Mouse (Mus musculus): ENCODE data around the gene Oip5.
"Not testable (repeated sequence)": the region's sequence is repeated elsewhere in the genome, so short reads cannot be mapped to it uniquely, and the experiment has no call there.

Gene Oip5

DNA sequence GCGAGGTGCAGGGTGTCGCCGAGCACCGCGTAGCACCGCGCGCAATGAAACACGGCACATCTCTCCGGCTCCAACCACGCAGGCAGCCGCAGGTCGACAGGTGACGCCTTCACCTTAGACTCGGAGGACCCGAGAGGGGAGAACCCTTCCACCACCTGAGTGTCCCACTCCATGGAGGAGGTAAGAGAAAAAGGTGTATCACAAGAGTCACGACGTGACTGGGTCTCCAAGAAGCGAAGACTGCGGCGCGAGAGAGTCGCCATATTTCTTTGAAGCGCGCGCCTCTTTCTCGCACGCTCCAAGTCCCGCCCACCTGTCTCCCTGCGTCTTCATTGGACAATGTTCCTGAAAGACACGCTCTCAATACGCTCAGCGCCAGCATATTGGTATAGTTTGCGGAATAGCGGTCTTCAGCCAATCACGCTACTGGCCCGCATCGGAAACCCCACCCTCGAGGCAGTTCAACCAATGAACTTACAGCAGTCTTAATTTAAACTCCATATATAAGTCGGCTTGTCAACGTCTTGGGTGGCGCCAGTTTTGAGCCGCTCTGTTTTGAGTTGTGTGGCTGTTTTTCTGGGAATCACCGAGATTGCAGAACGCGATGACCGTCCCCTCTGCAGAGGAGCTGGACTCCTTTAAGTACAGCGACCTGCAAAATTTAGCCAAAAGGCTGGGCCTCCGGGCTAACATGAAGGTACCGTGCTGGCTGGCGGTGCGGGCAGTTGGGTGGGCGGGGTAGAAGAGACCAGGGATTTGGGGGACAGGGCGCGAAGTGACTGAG, at the start of gene Oip5, which contains the start of gene Nusap1:
Gene Oip5, minus strand, starts transcription at position 271 of the 784 bp plus-strand sequence.
Gene Nusap1, plus strand, starts transcription at position 100 of the 784 bp plus-strand sequence.
- peak; percentile 85 to 93 for DNase-seq (ENCODE audit: low read depth in 1 of 2, low spot score in 2 of 2)

DNA sequence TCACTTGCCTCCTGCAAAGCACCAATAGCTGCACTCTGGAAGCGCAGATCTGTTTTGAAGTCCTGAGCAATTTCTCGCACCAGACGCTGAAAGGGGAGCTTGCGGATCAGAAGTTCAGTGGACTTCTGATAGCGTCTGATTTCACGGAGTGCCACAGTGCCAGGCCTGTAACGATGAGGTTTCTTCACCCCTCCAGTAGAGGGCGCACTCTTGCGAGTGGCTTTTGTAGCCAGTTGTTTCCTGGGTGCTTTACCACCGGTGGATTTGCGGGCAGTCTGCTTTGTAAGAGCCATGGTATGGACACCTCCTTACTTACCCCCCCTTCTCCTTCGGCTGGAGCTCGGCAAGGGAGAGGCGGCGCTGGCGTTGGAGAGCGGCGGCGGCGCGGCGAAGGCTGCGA, 47.5 kb upstream of the Oip5 start:
- not testable (repeated sequence) for DNase-seq (ENCODE audit: low read depth in 1 of 2, low spot score in 2 of 2)

DNA sequence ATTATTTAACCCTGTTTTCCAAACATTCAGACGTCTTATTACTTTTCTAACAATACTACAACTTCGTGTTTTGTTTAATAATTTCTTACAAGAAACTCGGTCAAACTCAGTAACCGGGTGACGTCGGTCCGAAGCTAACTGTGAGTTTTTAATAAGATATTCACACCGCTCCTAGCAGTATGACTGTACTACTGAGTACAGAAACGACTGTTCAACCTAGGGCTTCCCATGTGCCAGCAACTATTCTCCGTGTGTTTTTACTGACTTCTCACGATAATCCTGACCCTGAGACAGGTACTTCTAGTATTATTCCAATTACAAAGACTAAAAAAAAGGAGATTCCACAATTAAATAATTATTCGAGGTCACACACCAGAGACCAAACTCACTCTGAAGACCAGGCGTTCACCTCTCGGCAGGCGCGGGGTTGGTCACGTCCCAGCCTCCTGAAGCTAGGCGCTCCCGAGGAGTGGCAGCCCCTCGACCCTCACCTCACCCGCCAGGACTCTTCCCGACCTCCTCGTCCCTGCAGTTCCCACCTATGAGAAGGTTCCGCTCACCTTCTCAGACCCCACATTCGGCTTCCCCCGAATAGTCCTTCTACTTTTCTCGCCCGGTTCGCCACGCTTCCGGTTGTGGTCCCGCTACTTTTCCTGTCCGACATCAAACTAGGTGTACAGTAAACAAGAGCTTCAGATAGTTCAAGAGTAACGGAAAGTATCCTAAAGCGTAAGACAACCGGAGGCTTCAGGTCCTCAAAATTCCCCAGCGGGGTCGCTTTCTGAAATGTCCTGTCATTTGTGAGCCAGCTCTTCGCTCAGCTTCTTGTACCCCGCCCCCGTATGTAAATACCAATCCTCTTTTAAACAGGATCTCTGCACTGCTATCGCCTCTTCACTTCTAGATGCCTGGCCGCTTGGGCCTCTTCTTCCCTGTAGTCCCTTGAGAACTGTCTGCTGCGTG, 44.2 kb upstream of the Oip5 start, which contains the start of gene Ndufaf1:
Gene Ndufaf1, minus strand, starts transcription at position 608 of the 963 bp plus-strand sequence.
- DNase-seq (ENCODE audit: low read depth in 1 of 2, low spot score in 2 of 2): peak; percentile 35 to 44

DNA sequence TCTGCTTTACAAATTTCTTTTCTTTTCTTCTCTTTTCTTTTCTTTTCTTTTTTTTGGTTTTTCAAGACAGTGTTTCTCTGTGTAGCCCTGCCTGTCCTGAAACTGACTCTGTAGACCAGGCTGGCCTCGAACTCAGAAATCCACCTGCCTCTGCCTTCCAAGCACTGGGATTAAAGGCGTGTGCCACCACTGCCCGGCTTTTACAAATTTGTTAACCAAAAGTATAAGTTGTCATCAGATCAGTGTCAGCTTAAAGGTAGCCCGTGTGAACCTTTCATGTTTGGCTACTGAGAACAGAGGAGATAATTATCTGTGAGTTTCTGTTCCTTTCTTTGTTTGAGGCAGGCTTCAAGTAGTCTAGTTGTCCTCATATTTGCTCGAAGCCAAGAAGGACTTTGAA, 26.0 kb upstream of the Oip5 start:
- no peak for DNase-seq (ENCODE audit: low read depth in 1 of 2, low spot score in 2 of 2)

DNA sequence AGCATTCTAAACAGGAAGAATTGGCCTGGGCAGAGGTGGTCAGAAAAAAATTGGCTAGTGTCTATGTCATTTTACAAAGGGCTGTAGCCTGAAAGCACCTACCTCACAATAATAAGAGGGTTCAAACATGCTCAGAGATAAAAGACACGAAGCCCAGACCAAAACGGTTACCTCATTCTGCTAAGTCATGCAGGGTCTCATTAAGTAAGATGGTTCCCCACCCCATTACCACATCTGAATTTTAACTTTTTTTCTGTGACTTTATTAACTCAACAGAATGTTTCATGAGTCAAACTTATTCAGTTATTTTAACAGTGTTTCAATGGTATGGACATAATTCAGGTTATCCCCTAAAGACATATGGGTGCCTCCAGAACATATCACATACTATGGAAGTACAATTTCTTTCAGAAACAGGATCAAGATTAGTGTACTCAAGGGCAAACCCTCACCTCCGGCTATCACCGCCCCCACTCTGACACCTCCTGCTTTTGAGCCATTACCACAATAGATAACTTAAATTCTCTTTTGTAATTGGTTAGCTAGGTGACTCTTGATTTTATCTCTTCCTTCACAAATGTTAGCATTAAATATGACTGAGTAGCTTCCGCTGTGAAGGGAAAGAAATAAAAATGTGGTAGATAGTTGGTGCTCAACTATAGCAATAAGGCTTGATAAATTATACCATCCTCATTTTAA, 23.1 kb upstream of the Oip5 start:
- no peak for DNase-seq (ENCODE audit: low read depth in 1 of 2, low spot score in 2 of 2)

DNA sequence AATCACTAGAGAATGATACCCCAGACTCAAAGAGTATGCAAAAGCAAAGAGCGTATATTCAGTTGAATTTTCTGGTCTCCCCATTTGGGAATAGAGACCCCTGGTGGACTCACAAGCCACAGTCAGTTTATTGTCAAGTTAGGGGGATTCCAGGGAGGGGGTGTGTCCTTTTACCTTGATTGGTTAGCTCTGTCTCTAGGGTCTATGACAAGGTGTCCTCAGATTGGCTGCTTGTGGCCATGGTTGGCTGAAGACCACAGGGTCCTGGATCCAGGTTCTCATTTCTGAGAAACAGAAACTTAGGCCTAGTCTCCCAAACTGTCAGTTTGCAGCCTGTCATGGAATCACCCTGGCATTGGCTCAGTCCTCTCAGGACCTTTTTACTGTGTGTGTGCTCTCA, 18.5 kb upstream of the Oip5 start:
- no peak for DNase-seq (ENCODE audit: low read depth in 1 of 2, low spot score in 2 of 2)

DNA sequence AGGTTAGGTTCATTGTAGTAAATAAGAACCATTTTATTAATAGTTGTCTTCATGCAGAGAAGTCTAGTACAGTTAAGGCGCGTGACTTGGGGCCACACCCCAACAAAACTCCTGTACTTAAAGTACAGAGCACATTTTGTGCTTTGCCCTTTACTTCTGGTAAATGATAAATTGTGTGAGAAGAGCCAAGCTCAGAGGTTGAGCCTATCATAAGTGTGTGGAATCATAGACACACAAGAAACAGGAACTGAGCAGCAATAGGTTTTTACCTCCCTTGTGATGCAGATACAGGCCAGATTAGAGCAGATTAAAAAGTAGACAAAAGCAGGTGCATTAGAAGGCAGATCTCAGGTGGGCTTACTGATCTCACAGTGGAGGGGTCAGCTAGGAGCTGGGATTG, 3.0 kb upstream of the Oip5 start:
- no peak for DNase-seq (ENCODE audit: low read depth in 1 of 2, low spot score in 2 of 2)

DNA sequence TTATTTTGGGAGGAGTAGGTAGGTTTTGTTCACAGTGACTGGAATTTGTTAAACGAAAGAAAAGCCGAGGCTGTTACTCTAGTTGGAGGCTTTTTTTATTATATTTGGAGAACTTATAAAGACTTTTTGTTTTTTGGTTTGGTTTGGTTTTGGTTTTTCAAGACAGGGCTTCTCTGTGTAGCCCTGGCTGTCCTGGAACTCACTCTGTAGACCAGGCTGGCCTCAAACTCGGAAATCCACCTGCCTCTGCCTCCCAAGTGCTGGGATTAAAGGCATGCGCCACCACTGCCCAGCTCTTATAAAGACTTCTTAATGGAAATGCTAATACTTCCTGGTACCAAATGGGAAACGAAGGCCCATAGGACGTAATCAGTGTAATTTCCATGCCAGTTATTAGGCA, 733 bp upstream of the Oip5 start:
- DNase-seq (ENCODE audit: low read depth in 1 of 2, low spot score in 2 of 2): not testable (repeated sequence)

DNA sequence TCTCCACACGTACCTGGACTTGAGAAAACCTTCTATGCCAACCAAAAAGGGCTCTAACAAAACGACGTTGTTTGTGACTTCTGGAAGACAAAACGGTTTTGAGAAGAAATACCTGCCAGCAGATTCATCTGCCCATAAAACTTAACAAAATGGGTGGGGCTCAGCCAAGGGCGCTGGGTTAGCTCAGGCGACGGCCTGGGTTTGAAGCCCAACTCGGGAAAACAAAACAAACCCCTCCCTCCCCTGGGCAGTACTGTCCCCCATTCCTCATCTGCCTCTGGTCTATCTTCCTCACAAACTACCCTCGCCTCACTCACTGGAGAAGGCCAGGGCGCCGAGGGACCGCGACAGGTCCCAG, 449 bp downstream of the Oip5 start:
- DNase-seq (ENCODE audit: low read depth in 1 of 2, low spot score in 2 of 2): no peak

DNA sequence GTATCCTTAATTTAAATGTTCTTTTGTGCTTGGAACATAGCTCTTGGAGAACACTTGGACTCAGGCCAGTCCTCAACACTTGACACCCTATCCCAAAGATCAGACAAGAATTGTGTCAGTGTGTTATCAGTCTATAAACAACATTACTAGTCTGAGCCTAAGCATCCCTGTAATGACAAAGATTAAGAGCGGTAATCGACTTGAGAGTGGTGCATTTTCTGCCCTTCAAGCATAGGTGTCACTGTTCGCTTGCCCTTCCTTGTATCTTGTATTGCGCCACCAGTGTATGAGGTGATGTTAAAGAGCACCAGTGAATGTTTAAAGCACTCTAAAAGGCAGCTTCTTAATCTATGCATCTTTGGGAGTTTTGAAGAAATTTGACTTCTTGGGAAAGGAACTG, 11.2 kb downstream of the Oip5 start:
- no peak for DNase-seq (ENCODE audit: low read depth in 1 of 2, low spot score in 2 of 2)

DNA sequence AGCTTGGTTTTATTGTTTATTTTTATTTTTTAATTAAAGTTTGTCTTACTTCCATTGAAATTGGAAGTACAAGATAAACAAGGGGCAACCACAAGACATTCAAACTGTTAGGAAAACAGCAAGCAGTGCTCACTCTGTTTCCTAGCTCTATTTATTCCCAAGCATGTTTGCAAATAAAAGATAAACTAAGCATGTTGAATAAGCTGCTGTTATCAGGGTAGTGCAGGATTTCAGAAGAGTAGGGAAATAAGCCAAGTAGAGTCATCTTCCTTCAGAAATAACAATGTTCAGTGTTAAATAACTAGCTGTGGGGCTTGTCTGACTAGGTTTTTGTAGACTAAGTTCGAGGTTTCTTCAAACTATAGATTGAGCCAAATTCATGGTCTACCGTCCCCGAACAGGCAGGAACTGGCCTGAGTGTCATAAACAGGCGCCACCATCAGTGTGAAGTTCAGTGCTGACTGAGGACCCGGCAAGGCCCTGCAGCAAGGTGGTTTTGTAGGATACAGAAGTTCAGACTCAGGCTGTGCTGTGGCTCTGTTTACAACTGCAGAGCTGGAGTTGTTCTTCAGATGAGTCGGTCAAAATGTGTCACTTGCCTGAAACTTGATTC, 12.8 kb downstream of the Oip5 start:
- no peak for DNase-seq (ENCODE audit: low read depth in 1 of 2, low spot score in 2 of 2)

DNA sequence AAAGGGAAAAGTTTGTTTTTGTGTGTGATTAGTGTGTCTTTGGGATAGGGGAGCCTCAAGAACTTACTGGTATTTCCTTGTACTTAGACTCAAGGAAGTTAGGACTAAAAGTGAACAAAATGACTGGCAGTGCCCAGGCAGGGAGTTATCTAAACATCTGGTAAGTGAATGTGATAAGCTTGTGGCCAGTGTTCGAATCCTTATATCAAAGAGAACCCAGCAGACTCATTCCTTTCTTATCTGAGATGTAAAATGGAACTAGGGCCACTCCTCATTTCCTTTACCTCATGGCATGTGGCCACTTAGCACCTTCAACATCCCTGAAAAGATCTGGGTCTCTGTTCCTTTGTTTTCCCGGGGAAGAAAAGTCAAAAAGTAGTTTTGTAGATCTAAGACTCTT, 14.4 kb downstream of the Oip5 start:
- no peak for DNase-seq (ENCODE audit: low read depth in 1 of 2, low spot score in 2 of 2)

DNA sequence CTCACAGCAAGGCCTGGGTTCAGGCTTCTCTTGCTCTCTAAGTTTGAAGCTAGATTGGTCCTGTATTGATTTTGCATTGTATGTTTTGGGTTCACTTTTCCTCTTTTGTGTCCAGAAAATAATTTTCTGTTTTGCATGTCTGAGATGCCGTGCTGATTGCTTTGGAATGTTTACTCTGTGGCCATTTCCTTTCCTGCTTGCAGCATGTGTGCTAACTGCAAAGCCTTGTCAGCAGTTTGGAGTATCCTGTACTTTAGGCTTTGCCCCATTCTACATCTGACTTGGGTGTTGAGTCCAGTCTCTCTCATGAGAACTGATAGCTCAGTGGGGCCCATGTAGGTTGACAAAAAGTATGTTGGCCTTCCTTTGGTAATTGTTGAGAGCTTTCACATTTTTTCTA, 15.8 kb downstream of the Oip5 start:
- no peak for DNase-seq (ENCODE audit: low read depth in 1 of 2, low spot score in 2 of 2)

DNA sequence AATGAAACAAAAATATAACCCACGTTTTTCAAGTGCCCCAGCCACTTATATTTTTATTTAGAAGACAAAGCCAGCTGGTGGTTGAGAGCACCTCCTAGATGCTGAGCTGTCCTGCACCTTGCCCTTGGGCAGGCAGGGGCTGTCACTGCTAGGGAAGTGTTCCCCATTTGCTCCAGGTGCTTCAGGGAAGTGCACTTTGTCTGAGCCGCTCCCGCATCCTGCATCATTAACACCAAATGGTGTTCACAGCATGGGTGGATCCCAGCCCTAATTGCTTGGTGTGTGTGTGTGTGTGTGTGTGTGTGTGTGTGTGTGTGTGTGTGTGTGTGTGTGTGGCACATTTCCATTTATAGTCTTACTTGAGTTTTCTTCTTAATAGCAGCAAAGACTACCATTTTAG, 16.7 kb downstream of the Oip5 start:
- not testable (repeated sequence) for DNase-seq (ENCODE audit: low read depth in 1 of 2, low spot score in 2 of 2)

DNA sequence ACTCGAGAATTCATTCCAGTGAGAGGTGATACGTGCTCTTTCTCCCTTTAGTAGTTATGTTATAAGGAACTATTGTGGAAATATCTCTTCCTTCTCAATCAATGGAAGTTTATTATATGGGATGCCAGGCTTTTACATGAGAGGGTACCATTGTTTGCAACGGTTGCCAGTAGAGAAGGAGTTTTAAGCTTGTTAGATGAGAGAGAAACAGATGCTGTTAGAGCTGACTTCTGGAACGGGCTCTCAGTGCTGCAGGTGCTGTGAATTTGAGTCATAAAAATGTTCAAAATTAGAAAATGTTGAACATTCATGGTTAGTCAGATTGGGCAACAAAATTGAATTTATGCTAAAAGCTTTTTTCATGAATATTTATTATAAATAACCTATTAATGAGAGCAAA, 17.2 kb downstream of the Oip5 start:
- no peak for DNase-seq (ENCODE audit: low read depth in 1 of 2, low spot score in 2 of 2)

DNA sequence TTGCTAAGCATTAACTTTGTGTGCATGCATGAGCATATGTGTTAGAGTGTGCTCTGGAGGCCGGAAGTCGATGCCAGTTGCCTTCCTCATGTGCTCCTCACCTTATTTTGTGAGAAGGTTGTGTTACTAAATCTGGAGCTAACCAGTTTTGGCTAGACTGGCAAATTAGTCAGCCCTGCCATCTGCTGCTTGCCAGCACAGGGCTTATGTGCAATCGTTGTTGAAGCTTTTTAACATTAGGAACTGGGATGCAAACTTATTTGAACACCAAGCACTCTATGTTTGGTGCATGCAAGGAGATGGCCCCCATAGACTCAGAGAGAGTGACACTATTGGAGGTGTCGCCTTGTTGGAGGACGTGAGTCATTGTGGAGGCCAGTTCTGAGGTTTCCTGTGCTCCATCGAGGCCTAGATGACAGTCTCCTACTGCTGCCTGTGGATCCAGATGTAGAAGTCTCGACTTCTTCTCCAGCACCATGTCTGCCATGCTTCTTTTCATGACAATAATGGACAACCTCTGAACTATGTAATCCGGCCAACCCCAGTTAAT, 21.4 kb downstream of the Oip5 start:
- DNase-seq (ENCODE audit: low read depth in 1 of 2, low spot score in 2 of 2): no peak

DNA sequence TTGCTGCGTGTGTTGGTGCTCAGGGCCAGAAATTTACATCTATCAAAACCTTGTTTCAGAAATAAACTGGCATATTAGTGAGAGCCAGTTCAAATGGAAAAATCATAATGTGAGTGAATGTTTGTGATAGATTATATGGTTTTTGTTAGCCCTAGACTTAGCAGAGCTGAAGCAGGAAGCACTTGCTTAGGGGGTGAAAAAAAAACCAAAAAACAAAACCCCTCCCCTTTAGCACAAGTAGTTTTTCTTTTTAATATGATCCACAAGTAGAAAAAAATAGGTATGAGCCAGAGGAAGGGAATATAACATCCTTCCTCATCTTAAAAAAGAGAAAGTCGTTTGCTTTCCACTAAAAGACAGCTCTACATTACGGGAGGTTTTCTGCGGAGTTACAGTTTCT, 23.0 kb downstream of the Oip5 start:
- no peak for DNase-seq (ENCODE audit: low read depth in 1 of 2, low spot score in 2 of 2)

DNA sequence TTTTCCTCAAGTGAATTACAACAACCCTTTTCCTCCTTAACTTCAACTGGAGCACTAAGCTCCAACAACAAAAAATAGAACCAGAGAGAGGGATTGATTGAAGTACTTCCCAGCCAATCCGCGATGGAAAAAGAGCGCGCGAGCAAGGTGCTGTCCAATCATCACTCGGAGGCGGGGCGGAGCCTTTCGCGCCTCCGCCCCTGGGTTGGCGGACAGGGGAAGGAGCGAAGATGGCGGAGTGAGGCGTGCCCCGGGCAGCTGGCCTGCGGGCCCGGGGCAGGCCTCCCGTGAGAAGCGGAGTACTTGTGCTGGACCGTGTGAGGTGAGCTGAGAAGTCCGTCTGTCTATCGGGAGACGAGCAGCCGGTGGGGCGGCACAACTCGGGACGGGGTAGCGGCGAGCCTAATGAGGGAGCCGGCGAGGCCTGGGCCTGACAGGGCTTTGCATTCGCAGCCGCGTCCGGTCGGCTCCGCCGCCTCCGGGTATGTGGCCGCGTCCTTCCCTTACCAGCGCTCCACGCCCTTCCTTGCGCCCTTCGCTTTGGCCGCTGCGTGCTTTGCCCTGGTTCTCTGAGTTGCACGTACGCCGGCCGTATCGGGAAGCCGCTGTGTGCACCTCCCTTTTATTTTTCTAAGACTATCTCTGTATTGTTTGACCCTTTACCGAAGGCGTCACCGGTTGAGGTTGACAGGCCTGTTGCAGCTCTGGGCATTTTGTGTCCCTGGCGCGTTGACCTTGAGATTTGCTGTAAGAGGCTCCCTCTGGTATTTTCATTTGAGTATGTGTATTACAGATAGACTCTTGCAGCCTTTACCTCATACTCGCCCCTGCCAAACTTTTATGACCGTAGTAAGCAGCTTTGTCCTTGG, 23.9 kb downstream of the Oip5 start:
- peak; percentile 80 to 87 for DNase-seq (ENCODE audit: low read depth in 1 of 2, low spot score in 2 of 2)

DNA sequence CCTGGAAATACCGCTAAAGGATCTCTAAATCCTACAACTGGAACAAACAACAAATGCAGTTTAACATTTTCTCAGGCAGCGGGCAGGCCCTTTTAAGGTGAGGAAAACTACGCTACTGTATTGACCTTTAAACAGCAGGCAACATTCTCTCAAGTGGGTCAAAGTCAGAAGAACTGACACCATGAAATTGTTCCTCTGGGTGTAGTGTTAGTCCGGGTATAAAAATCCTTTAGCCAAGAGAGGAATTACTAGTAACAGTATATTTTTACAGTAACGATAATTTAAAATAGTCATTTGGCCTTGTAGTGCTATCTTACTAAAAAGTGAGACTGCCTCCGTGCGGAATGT, 24.5 kb downstream of the Oip5 start:
- DNase-seq (ENCODE audit: low read depth in 1 of 2, low spot score in 2 of 2): no peak

DNA sequence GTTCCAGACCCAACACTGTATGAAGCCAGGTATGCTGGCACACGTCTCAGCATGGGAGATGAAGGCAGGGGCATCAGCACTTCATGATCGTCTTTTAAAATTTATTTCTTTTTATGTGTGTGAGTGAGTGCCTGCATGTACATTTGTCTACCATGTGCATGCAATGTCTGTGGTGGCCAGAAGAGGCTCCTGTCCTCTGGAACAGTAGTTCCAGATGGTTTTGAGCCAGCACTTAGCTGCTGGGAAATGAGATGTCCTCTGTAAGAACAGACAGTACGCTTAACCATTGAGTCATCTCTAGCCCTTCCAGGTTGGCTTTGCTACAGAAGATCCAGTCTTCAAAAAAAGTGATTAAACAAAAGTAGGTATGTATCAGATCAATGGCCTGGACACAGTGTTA, 27.0 kb downstream of the Oip5 start:
- DNase-seq (ENCODE audit: low read depth in 1 of 2, low spot score in 2 of 2): no peak
